Mouse (Mus musculus) erythroblast, adult 5-6 weeks (primary cell): ENCODE measurements around the gene Fmnl2. TPM values are rescaled to one million over a fixed set of nuclear protein-coding genes. Genes with fewer than 3 reads are reported as not detected.

Source experiments
- ATAC-seq: replicated peaks from 2 replicates; pipeline ENCODE4 v1.8.0; 2016; ENCODE audit warnings: moderate number of reproducible peaks, mild to moderate bottlenecking, moderate TSS enrichment, inconsistent platforms; ENCODE audit not compliant: poor library complexity, low FRiP score, severe bottlenecking
- total RNA-seq, 2 experiments: library from RNA; stranded (forward) in 1 of 2; stranded (reverse) in 1 of 2; fragments of 150-400 nt in 1 of 2; fragments of 200-764, 138-1000 nt in 1 of 2; gene quantifications; 2 replicates each; pipeline versions ENCODE4 v1.2.3 to v1.2.4; 2015 to 2017; ENCODE audit warnings: low replicate concordance in 2 of 2

Gene Fmnl2
- total RNA-seq, 2 experiments from 2014 or later = 2.1 to 3.1 TPM

- ATAC-seq = no peak
These were observed 120.4 kb downstream of the Fmnl2 start for GRCm38 (mm10) chr2:52977921-52978675.

- no peak for ATAC-seq
These were observed 121.1 kb downstream of the Fmnl2 start for GRCm38 (mm10) chr2:52978796-52979195.

GRCm38 (mm10) chr2:52979280-52979763 is 121.7 kb downstream of the Fmnl2 start:
- ATAC-seq = no peak

- ATAC-seq = no peak
These were observed 123.5 kb downstream of the Fmnl2 start for GRCm38 (mm10) chr2:52981126-52981525.

GRCm38 (mm10) chr2:52981595-52981994 is 123.9 kb downstream of the Fmnl2 start:
- ATAC-seq = no peak

- no peak for ATAC-seq
These were observed 124.8 kb downstream of the Fmnl2 start for GRCm38 (mm10) chr2:52982502-52982901.

- no peak for ATAC-seq
These were observed 126.9 kb downstream of the Fmnl2 start for GRCm38 (mm10) chr2:52984556-52984955.

- no peak for ATAC-seq
These were observed 127.5 kb downstream of the Fmnl2 start for GRCm38 (mm10) chr2:52985167-52985566.

GRCm38 (mm10) chr2:52986354-52986753 is 128.7 kb downstream of the Fmnl2 start:
- no peak for ATAC-seq

GRCm38 (mm10) chr2:52987035-52987434 is 129.4 kb downstream of the Fmnl2 start:
- ATAC-seq = no peak

- ATAC-seq = no peak
These were observed 130.1 kb downstream of the Fmnl2 start for GRCm38 (mm10) chr2:52987637-52988295.

GRCm38 (mm10) chr2:52989316-52989715 is 131.7 kb downstream of the Fmnl2 start:
- ATAC-seq = no peak

- no peak for ATAC-seq
These were observed 133.4 kb downstream of the Fmnl2 start for GRCm38 (mm10) chr2:52990874-52991687.

- no peak for ATAC-seq
These were observed 134.1 kb downstream of the Fmnl2 start for GRCm38 (mm10) chr2:52991688-52992194.

- ATAC-seq = no peak
These were observed 135.6 kb downstream of the Fmnl2 start for GRCm38 (mm10) chr2:52993241-52993640.

GRCm38 (mm10) chr2:52994526-52994925 is 136.9 kb downstream of the Fmnl2 start:
- ATAC-seq = no peak

GRCm38 (mm10) chr2:52997955-52998750 is 140.5 kb downstream of the Fmnl2 start:
- no peak for ATAC-seq

GRCm38 (mm10) chr2:52999524-52999969 is 141.9 kb downstream of the Fmnl2 start:
- no peak for ATAC-seq

- no peak for ATAC-seq
These were observed 142.8 kb downstream of the Fmnl2 start for GRCm38 (mm10) chr2:53000446-53000845.
